Mouse (Mus musculus): ENCODE results near the gene Ndst2.

DNA sequence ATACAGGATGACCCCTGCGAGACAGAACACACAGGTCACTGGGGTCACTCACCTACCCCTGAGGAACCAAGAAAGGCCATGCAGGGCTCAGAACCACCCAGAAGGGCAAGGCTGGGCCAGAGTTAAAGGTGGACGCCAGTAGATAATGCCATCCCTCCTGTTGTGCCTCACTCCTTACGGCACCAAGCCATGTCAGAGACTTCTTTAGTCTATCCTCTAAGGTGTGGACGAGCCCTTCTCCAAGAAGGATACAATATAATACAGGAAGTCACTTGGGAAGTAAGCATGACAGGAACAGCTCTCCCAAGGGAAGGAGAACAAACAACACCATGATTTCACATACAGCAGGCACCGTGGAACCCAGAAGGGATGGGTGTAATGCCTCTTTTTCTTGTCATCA is 30.6 kb upstream of the Ndst2 start:
- TF ChIP-seq GATA1 (IDR thresholded peaks at IDR 0.05; ENCODE audit: borderline replicate concordance, low read length) (no peak), CTCF (IDR thresholded peaks at IDR 0.05; ENCODE audit: low read depth, low read length) (no peak), POLR2AphosphoS5 (IDR thresholded peaks at IDR 0.05; ENCODE audit: insufficient replicate concordance, low read depth, low read length) (no peak), GATA2 (IDR thresholded peaks at IDR 0.05; ENCODE audit: borderline replicate concordance, low read depth, low read length) (no peak), TAL1 (conservative IDR thresholded peaks at IDR 0.05; ENCODE audit: low read depth, low read length) (no peak)
